Mouse (Mus musculus) liver, postnatal 0 days (tissue): ENCODE results near the gene Qars. TPM values are rescaled to one million over a fixed set of nuclear protein-coding genes. Genes with fewer than 3 reads are reported as not detected.

ENCODE experiments used
- ATAC-seq: fragments of 200-750 bp; cut with Nextera tagmentation; 2 replicates; pipeline ENCODE4 v1.8.0; 2017; ENCODE audit warnings: mild to moderate bottlenecking, moderate library complexity
- DNase-seq: peaks from one replicate; pipeline ENCODE4 v3.0.0-alpha.2; 2016
- H3K27ac ChIP-seq: fragments of 300-500 bp; sonication (generic); 2 replicates; pipeline ENCODE4 v1.5.1; 2014; ENCODE audit warnings: antibody characterized with exemption, moderate library complexity, mild to moderate bottlenecking, low read depth
- H3K27me3 ChIP-seq: fragments of 300-500 bp; sonication (generic); 2 replicates; pipeline ENCODE4 v1.6.1; 2014; ENCODE audit warnings: low read length, control low read depth, mixed read lengths; ENCODE audit not compliant: insufficient read depth
- H3K36me3 ChIP-seq: fragments of 300-500 bp; sonication (generic); replicated peaks from 2 replicates; pipeline ENCODE4 v1.6.1; 2014; ENCODE audit warnings: mild to moderate bottlenecking, control low read depth, low read length, moderate library complexity, mixed read lengths; ENCODE audit not compliant: insufficient read depth
- H3K4me1 ChIP-seq: fragments of 300-500 bp; sonication (generic); 2 replicates; pipeline ENCODE4 v1.6.1; 2014; ENCODE audit warnings: antibody characterized with exemption, mild to moderate bottlenecking, control low read depth; ENCODE audit not compliant: insufficient read depth
- H3K4me2 ChIP-seq: fragments of 300-500 bp; sonication (generic); 2 replicates; pipeline ENCODE4 v1.6.1; 2014; ENCODE audit warnings: low read depth, mild to moderate bottlenecking, low read length, moderate library complexity, mixed read lengths
- H3K4me3 ChIP-seq: fragments of 300-500 bp; sonication (generic); 2 replicates; pipeline ENCODE4 v1.5.1; 2014; ENCODE audit warnings: low read depth, low read length
- H3K9ac ChIP-seq: fragments of 300-500 bp; sonication (generic); replicated peaks from 2 replicates; pipeline ENCODE4 v1.6.1; 2014; ENCODE audit warnings: mild to moderate bottlenecking, moderate library complexity
- H3K9me3 ChIP-seq: fragments of 300-500 bp; sonication (generic); 2 replicates; pipeline ENCODE4 v1.6.1; 2016; ENCODE audit warnings: mild to moderate bottlenecking, control low read depth, low read length, mixed read lengths
- CTCF ChIP-seq: sonication (generic); IDR thresholded peaks from 2 replicates; pipeline ENCODE4 v1.5.1; 2016; ENCODE audit warnings: antibody characterized with exemption, low read depth
- EP300 ChIP-seq: IDR thresholded peaks from 2 replicates; pipeline ENCODE4 v1.6.1; 2016; ENCODE audit warnings: antibody characterized with exemption, low read depth, mild to moderate bottlenecking
- whole genome bisulfite sequencing: fragments of 180-500 bp; shearing (Covaris S2); extraction: QIAGEN DNeasy Blood & Tissue Kit; methylation state at CpG from one replicate; pipeline ENCODE4 v1.1.7; 2014; ENCODE audit not compliant: insufficient replicate concordance; 5-methylcytosine and 5-hydroxymethylcytosine counted together
- polyA plus RNA-seq: library from polyadenylated mRNA; unstranded; fragments of >200 nt; fragmentation: Nextera tagmentation; extraction: Ambion mirVana; gene quantifications from 2 replicates; pipeline ENCODE4 v1.2.1, GENCODE M21; 2015

Gene Qars
- polyA plus RNA-seq, 1 experiment from 2014 or later, result 33.0 TPM

GRCm38 (mm10) chr9:108563671-108564070 lies 56.2 kb downstream of the Qars start:
- Histone ChIP-seq H3K4me3 (no peak overlapping the region), H3K9me3 (no peaks in the 10 kb centered on the region), H3K27ac (no peak overlapping the region), H3K36me3 (peaks cover 45% of the 10 kb centered on the region), H3K9ac (no peak overlapping the region), H3K4me1 (peaks cover 31% of the 10 kb centered on the region), H3K4me2 (no peak overlapping the region), H3K27me3 (no peaks in the 10 kb centered on the region)
- WGBS, result 85% methylated on average over 8 of the region's 8 CpGs
- no peak for TF ChIP-seq EP300
- TF ChIP-seq CTCF, result no peak
- no peak for DNase-seq
- ATAC-seq, result no peak

GRCm38 (mm10) chr9:108564131-108564530 lies 56.6 kb downstream of the Qars start:
- H3K4me3 ChIP-seq, result no peak overlapping the region
- H3K36me3 ChIP-seq, result peaks cover 40% of the 10 kb centered on the region
- TF ChIP-seq CTCF, result no peak
- no peak for TF ChIP-seq EP300
- no peak overlapping the region for H3K9ac ChIP-seq
- peaks cover 34% of the 10 kb centered on the region for H3K4me1 ChIP-seq
- no peaks in the 10 kb centered on the region for H3K27me3 ChIP-seq
- H3K4me2 ChIP-seq, result no peak overlapping the region
- H3K27ac ChIP-seq, result no peak overlapping the region
- DNase-seq (peak; percentile 21), ATAC-seq (no peak)
- H3K9me3 ChIP-seq, result no peaks in the 10 kb centered on the region
- 63% methylated on average over 7 of the region's 7 CpGs for WGBS

Other genes starting within 250 kb of the Qars start
- gene Dag1, start 243.7 kb upstream of the Qars start, polyA plus RNA-seq, result 20.0 and 20.8 TPM in 2 replicates
- 7.7 and 9.5 TPM in 2 replicates for gene Nicn1, start 217.3 kb upstream of the Qars start, polyA plus RNA-seq
- gene Amt, start 210.9 kb upstream of the Qars start, polyA plus RNA-seq, result 10.9 and 13.5 TPM in 2 replicates
- 163 and 165 TPM in 2 replicates for gene Rhoa, start 201.6 kb upstream of the Qars start, polyA plus RNA-seq
- gene Tcta, start 201.5 kb upstream of the Qars start, polyA plus RNA-seq, result 14.8 and 16.3 TPM in 2 replicates
- 3,657 and 3,917 TPM in 2 replicates for gene Gpx1, start 168.8 kb upstream of the Qars start, polyA plus RNA-seq
- gene Usp4, start 159.9 kb upstream of the Qars start, polyA plus RNA-seq, result 35.9 and 38.2 TPM in 2 replicates
- 0.14 and 0.22 TPM in 2 replicates for gene 1700102P08Rik, start 114.9 kb upstream of the Qars start, polyA plus RNA-seq
- 0.08 TPM in 1 of 2 replicates, not detected in the other for gene Ccdc36, start 79.2 kb upstream of the Qars start, polyA plus RNA-seq
- not detected in 2 replicates for gene BC048562, start 71.2 kb upstream of the Qars start, polyA plus RNA-seq
- gene Ccdc71, start 47.2 kb upstream of the Qars start, polyA plus RNA-seq, result 16.1 and 19.3 TPM in 2 replicates
- gene Klhdc8b, start 46.1 kb upstream of the Qars start, polyA plus RNA-seq, result 8.5 and 9.1 TPM in 2 replicates
- gene Lamb2, start 28.0 kb upstream of the Qars start, polyA plus RNA-seq, result 2.7 and 3.9 TPM in 2 replicates
- gene Usp19, start 17.1 kb upstream of the Qars start, polyA plus RNA-seq, result 13.8 and 17.0 TPM in 2 replicates
- 26.2 and 27.1 TPM in 2 replicates for gene Qrich1, start 9.1 kb downstream of the Qars start, polyA plus RNA-seq
- 45.6 and 49.5 TPM in 2 replicates for gene Impdh2, start 52.6 kb downstream of the Qars start, polyA plus RNA-seq
- 26.5 and 26.8 TPM in 2 replicates for gene Ndufaf3, start 59.7 kb downstream of the Qars start, polyA plus RNA-seq
- 18.8 and 20.2 TPM in 2 replicates for gene Dalrd3, start 62.2 kb downstream of the Qars start, polyA plus RNA-seq
- gene Wdr6, start 71.0 kb downstream of the Qars start, polyA plus RNA-seq, result 4.5 and 5.7 TPM in 2 replicates
- 0.40 and 0.41 TPM in 2 replicates for gene P4htm, start 90.0 kb downstream of the Qars start, polyA plus RNA-seq
- 16.3 and 19.8 TPM in 2 replicates for gene Arih2, start 141.7 kb downstream of the Qars start, polyA plus RNA-seq
- 104 and 114 TPM in 2 replicates for gene Slc25a20, start 154.4 kb downstream of the Qars start, polyA plus RNA-seq
- gene Prkar2a, start 181.6 kb downstream of the Qars start, polyA plus RNA-seq, result 8.2 and 9.7 TPM in 2 replicates